Mouse (Mus musculus): ENCODE data around the gene Uba2.
"Not testable (repeated sequence)": the region's sequence is repeated elsewhere in the genome, so short reads cannot be mapped to it uniquely, and the experiment has no call there.

Uba2 gene

DNA sequence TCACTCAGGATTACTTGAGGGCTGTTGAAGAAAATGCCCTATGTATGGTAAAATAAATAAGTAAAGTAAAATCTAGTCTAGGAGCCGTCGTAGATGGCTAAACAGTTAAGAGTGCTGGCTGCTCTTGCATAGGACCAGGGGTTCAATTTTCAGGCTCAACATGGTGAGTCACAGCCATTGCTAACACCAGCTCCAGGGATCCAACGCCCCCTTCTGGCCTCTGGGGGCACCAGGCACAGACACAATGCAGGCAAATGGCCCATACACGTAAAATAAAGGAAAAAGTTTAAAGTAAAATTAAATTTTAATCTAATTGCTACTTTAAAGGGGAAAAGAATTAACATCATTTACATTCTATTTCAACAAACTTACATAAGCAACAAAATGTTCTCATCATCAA is 2.5 kb downstream of the Uba2 start:
- DNase-seq (ENCODE audit: low spot score in 2 of 2): peak; percentile 15 to 33

DNA sequence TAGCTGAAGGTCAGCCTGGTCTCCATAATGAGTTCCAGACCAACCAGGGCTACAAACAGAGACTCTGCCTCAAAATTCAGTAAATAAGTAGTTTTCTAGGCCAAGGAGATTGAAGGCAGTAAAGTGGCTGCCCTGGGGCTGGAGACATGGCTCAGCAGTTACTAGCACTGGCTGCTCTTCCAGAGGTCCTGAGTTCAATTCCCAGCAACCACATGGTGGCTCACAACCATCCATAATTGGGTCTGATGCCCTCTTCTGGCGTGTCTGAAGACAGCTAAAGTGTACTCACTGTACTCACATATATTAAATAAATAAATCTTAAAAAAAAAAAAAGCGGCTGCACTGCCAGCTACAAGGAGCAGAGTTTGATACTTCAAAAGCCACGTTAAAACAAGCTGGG is 3.4 kb downstream of the Uba2 start:
- no peak for DNase-seq (ENCODE audit: low spot score in 2 of 2)

- no peak for DNase-seq (ENCODE audit: low spot score in 2 of 2)
Measured at GRCm38 (mm10) chr7:34164671-34165070, 4.7 kb downstream of the Uba2 start.

GRCm38 (mm10) chr7:34159167-34159566 is 10.2 kb downstream of the Uba2 start:
- no peak for DNase-seq (ENCODE audit: low spot score in 2 of 2)

- no peak for DNase-seq (ENCODE audit: low spot score in 2 of 2)
Measured at GRCm38 (mm10) chr7:34157994-34158393, 11.4 kb downstream of the Uba2 start.

DNA sequence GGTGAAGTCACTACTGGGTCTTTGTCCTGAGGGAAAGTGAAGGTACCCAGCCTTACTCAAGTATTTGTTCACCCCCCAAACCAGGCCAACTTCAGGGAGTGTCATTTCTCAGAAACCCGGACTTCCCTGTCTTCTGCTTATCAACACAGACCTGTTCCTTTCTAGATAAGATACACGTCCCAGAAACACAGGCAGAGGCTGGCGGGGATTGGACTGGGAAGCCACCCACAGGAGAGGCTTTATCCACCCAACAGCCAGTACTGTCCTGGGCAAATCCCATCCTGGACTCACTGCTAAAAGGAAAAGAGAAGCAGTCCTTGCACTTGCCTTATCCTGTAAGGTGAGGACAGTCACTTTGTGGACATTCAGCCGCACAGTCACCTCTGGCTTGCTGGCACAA is 22.2 kb downstream of the Uba2 start:
- no peak for DNase-seq (ENCODE audit: low spot score in 2 of 2)

DNA sequence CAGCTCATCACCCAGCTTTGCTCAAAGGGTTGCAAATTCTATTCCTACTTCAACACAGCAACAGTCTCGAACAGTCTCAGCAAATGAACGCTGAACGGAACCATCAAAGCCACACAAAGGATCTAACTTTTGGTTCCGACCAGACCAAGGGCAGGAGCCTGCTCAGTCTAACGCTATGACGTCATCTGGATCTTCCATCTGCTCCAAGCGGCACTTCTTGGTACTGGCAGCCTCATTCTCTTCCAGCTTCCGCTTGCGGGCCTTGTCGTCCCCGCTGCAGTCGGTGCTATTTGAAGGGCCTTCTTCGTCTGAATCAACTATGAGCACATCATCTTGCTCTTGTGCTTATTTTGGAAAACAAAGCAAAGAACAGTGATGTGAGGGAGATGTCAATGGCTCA is 28.3 kb downstream of the Uba2 start:
- no peak for DNase-seq (ENCODE audit: low spot score in 2 of 2)

DNA sequence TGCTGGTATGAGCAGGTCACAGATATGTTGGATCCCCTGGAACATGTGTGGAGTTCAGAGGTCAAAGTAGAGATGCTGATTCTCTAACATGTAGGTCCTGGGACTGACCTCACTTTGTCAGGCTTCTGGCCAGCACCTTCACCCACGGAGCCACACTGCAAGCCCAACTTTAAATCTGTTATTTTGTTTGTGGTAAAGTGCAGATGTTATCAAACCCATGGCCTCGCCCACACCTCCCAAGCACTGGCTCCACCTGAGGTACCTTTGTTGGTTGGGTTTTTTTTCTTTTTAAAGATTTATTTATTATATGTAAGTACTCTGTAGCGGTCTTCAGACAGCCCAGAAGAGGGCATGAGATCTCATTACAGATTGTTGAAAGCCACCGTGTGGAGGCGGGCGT is 29.9 kb downstream of the Uba2 start:
- no peak for DNase-seq (ENCODE audit: low spot score in 2 of 2)

GRCm38 (mm10) chr7:34134336-34134735 is 35.1 kb downstream of the Uba2 start:
- no peak for DNase-seq (ENCODE audit: low spot score in 2 of 2)

- peak in 1 of 2 experiments; percentile 9 for DNase-seq (ENCODE audit: low spot score in 2 of 2)
Measured at GRCm38 (mm10) chr7:34133117-34133762, 36.2 kb downstream of the Uba2 start, which contains the start of gene Wtip. TSS of gene Wtip (minus strand) at chr7:34133268.

DNA sequence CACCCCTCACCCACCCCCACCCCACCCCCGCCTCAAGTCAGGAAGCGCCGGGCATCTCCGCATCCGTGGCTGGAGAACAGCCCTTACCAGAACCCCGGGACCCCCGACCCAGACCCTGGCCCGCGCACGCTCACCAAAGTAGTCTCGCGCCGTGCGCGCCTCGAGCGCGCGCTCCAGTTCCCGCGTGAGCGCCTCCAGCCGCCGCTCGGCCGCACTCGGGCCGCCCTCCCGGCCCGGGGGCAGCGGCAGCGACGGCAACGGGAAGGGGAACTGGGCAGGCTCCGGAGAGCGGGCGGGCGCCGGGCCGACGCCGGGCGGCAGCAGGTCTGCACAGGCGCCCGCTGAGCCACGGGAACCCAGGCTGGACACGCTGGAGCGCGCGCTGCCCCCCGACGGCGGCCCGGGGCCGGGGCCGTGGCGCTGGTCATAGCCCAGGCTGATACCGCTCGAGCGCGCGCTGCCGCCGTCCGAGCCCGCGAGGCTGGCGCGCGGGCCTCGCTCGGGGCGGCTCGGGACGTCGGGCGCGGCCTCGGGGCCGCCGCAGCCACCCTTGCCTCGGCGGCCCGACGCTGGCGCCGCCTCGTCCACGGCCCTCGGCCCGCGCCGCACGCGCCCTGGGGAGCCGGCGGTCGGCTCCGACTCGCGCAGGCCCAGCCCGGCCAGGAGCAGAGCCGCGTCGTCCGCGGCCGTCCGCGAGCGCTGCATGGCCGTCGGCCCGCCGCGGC is 36.9 kb downstream of the Uba2 start:
- DNase-seq (ENCODE audit: low spot score in 2 of 2): no peak

- no peak for DNase-seq (ENCODE audit: low spot score in 2 of 2)
Measured at GRCm38 (mm10) chr7:34131959-34132354, 37.4 kb downstream of the Uba2 start.

GRCm38 (mm10) chr7:34131118-34131517 is 38.3 kb downstream of the Uba2 start:
- no peak for DNase-seq (ENCODE audit: low spot score in 2 of 2)

- no peak for DNase-seq (ENCODE audit: low spot score in 2 of 2)
Measured at GRCm38 (mm10) chr7:34126291-34126690, 43.1 kb downstream of the Uba2 start.

DNA sequence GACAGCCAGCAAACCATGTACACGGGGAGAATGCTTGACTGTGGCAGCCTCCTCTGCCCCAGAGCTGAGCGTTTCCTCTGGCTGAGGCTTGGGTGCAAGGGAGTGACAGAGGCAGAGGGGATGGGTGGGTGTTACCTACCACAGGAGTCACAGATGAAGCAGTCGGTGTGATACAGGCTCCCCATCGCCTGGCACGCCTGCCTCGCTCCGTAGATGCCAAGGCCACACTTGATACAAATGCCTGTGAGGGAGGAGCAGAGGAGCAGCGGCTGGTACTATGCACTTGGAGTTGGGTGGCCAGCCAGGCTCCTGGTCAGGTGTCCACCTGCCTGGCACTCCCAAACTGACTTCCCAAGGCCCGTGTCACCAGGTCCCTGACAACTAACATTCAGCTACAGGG is 44.1 kb downstream of the Uba2 start:
- DNase-seq (ENCODE audit: low spot score in 2 of 2): no peak

GRCm38 (mm10) chr7:34122987-34123720 is 46.2 kb downstream of the Uba2 start:
- no peak for DNase-seq (ENCODE audit: low spot score in 2 of 2)

DNA sequence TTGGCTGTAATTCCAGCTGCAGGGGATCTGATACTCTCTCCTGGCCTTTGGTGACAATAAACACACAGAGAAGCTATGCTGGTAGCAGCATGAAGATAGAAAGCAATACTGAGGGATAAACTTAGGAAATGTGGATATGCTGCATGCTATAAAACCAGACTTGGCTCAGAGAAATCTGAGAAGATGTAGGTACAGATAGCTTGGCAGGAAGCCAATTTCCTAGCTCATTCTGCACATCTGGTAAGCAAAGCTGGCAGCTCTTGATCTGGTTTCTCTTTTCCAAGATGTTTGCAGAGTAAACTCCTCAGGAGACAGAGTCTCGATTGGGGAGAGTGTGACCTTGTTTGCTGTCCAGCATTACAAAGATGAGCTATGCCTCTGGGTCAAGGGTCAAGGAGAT is 48.8 kb downstream of the Uba2 start:
- not testable (repeated sequence) for DNase-seq (ENCODE audit: low spot score in 2 of 2)

DNA sequence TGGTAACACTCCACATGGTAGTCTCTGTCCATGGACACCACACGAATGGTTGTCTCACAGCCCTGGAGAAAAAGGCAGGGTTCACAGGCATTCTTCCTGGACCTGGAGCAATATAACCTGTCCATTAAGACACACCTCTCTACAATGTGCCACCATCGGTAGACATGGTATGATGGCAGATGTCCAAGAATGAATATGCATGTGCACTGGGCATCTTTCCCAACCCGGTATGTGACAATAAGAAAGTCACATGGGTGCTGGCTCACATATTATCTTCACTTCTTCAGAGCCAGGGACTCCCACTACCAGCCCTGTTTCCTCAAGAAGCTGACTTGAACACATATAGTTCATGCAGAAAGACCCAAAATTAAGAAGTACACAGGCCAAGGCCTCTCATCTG is 52.8 kb downstream of the Uba2 start:
- DNase-seq (ENCODE audit: low spot score in 2 of 2): no peak

DNA sequence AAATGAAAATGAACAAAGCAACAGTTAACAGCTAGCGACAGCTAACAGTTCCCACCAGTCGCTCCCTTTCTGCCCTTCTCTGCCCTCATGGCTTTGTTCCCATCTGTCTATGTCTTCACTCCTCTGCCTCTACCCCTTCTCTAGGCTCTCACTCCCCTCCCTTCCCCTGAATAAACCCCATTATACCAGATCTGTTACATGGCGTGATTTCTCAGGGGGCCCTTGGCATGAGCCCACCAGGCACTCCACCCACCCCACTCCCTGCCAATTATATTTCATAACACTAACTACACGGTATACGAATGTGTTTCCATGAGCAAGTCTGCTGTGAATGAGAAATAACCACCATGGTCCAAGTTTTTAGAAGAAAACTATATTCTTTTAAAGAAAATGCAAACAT is 60.2 kb downstream of the Uba2 start:
- DNase-seq (ENCODE audit: low spot score in 2 of 2): no peak

DNA sequence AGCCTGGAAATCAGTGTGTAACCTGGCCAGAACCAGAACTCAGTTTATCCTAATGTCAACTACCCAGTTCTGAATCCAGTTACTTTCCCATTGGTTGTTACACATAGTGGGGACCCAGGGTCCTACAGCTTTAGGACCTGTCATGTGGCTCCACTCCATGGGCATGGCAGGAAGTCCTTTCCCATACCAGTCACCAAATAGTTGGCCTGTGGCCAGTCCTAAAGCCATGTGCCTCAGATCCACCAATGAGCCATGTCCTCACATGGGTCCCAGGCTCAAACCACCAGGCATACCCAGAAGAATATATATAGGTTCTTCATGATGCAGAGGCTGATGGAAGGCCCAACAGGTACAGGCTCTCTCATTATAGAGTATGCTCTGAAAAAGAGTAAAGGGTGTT is 68.1 kb downstream of the Uba2 start:
- no peak for DNase-seq (ENCODE audit: low spot score in 2 of 2)

GRCm38 (mm10) chr7:34100002-34100401 is 69.4 kb downstream of the Uba2 start:
- DNase-seq (ENCODE audit: low spot score in 2 of 2): no peak

DNA sequence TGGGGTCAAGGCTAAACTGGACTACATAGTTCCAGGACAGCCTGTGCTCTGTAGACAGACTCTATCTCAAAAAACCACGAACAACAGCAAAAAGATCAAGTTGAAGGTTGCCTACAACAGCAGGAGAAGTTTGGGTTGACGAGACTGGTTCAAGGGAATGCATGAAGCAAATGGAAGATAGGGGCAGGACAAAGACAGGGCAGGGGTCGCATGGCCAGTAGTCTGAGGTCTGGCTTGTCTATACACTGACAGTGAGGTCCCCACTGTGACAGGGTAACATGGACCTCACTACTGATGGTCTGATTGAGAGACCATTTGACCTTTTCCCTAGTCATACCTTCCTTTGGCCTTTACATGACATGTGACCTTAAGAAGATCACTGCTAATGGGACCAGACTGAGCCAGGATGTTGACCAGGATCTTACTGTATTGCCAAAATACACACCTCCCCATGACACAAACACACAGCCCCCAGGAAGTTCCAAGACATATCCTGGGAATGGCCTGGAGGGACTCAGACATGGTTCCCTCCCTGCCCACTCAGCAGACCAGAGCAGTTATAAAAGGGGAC is 74.4 kb downstream of the Uba2 start, which contains the start of gene Scgb1b30:
Gene Scgb1b30 (plus strand): TSS at position 521 of the 571 bp plus-strand sequence.
- no peak for DNase-seq (ENCODE audit: low spot score in 2 of 2)
